8 mouse cellular contexts compared by ENCODE assay signal in the genomic region with DNA sequence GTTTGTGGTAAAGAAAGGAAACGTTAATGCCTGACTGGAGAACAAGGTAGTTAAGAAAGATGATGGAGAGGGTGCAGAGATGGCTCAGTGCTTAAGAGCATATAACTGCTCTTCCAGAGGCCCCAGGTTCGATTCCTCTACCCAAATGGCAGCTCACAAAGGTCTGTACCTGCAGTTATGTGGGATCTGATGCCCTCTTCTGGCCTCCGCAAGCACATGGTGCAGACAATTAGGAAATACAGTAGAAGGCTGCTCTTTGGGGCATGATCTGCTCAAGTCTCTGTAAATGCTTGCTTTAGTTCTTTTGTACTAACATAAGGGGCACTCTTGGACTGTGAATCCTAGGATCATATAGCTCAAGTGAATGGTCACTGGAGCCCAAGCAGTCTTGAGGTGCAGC. TPM values are rescaled to one million over a fixed set of nuclear protein-coding genes. Genes with fewer than 3 reads are reported as not detected.
A peak's percentile ranks its signal among the peaks of the same experiment; 100 is the strongest.
DNase-seq lines count a peak whose midpoint lies in the region; ATAC-seq and TF ChIP-seq lines count a peak whose summit lies in the region.

No protein-coding gene starts in this region.

- peak overlapping the region; percentile 85 for H3K4me3 ChIP-seq in forebrain, embryonic 10.5 days
- H3K4me3 ChIP-seq in hindbrain, embryonic 12.5 days = peak overlapping the region; percentile 67

- TF ChIP-seq CTCF in brain, embryonic 14.5 days (IDR thresholded peaks at IDR 0.05; ENCODE audit: borderline replicate concordance, extremely low read depth, insufficient read depth, insufficient read length) = peak; percentile 59; the same call in 1 of the 2 replicates

- DNase-seq in adrenal gland, adult 8-10 months = peak; percentile 10
- DNase-seq in adrenal gland, adult 2 months = no peak
- DNase-seq in brain, embryonic 14.5 days (ENCODE audit: low read depth) = peak; percentile 88
- DNase-seq in forebrain, embryonic 10.5 days (ENCODE audit: extremely low spot score, low spot score) = no peak
- DNase-seq in left cerebral cortex, adult 18-20 months (ENCODE audit: low spot score in 2 of 2) = peak; percentile 26 to 34
- peak; percentile 43 to 62 for DNase-seq in lung, postnatal 4 days
- peak; percentile 67 to 70 for DNase-seq in right cerebral cortex, postnatal 10 days (ENCODE audit: low spot score in 2 of 2)

- peak overlapping the region; percentile 78 for H3K9ac ChIP-seq in hindbrain, embryonic 12.5 days

- TF ChIP-seq POLR2A in brain, embryonic 14.5 days (IDR thresholded peaks at IDR 0.05; ENCODE audit: borderline replicate concordance, extremely low read depth, insufficient read depth, insufficient read length, poor library complexity, severe bottlenecking) = no peak

- peak overlapping the region; percentile 93 for H3K27ac ChIP-seq in forebrain, embryonic 10.5 days
- peak overlapping the region; percentile 87 for H3K27ac ChIP-seq in hindbrain, embryonic 12.5 days

- H3K9me3 ChIP-seq in forebrain, embryonic 10.5 days = no peaks in the 10 kb centered on the region
- no peaks in the 10 kb centered on the region for H3K9me3 ChIP-seq in hindbrain, embryonic 12.5 days (replicated peaks)

- H3K4me1 ChIP-seq in forebrain, embryonic 10.5 days = peaks cover 20% of the 10 kb centered on the region
- peaks cover 4% of the 10 kb centered on the region; the same call in 1 of the 2 replicates for H3K4me1 ChIP-seq in hindbrain, embryonic 12.5 days

- no peak; the same call in 1 of the 2 replicates for ATAC-seq in hindbrain, embryonic 12.5 days (ENCODE audit: low FRiP score)

- H3K36me3 ChIP-seq in forebrain, embryonic 10.5 days (replicated peaks) = peaks cover 4% of the 10 kb centered on the region
- no peaks in the 10 kb centered on the region; the same call in 1 of the 2 replicates for H3K36me3 ChIP-seq in hindbrain, embryonic 12.5 days

- peak overlapping the region; percentile 59 for H3K4me2 ChIP-seq in hindbrain, embryonic 12.5 days (replicated peaks)

- 41% methylated on average over 3 of the region's 3 CpGs for WGBS in forebrain, embryonic 10.5 days
- whole genome bisulfite sequencing in hindbrain, embryonic 12.5 days = 34% methylated on average over 3 of the region's 3 CpGs

- H3K27me3 ChIP-seq in forebrain, embryonic 10.5 days (ENCODE audit: poor library complexity, severe bottlenecking) = no peaks in the 10 kb centered on the region
- no peaks in the 10 kb centered on the region for H3K27me3 ChIP-seq in hindbrain, embryonic 12.5 days

RNA-seq across cellular contexts. Expression of gene Cntrl, which starts 0.6 kb away (rescaled TPM):
- 10 to 100 TPM; 16.4 to 30.7 (median 23.5) TPM for total RNA-seq in adrenal gland, adult 8-10 months (2022)
- 10 to 100 TPM; 11.6 to 14.7 TPM for total RNA-seq in adrenal gland, adult 2 months (2021)
- 6.0 and 7.8 TPM in 2 replicates for polyA plus RNA-seq in adrenal gland, adult 2 months (2012; rRNA removed)
- 20.5 and 23.6 TPM in 2 replicates for polyA plus RNA-seq in brain, embryonic 14.5 days (2012; rRNA removed)
- polyA plus RNA-seq in forebrain, embryonic 10.5 days (2016; fragmentation: Nextera tagmentation; extraction: Ambion mirVana) = 29.5 and 29.9 TPM in 2 replicates
- 21.3 and 22.7 TPM in 2 replicates for polyA plus RNA-seq in hindbrain, embryonic 12.5 days (2016; fragmentation: Nextera tagmentation; extraction: Ambion mirVana)
- total RNA-seq in left cerebral cortex, adult 18-20 months (2021) = 1 to 10 TPM; 6.8 to 8.2 TPM

RNA-seq across cellular contexts. Expression of gene AI182371, which starts 7.4 kb away (rescaled TPM):
- 1 to 10 TPM in 1 of 4 experiments, under 1 TPM in 3; 0.21 to 1.5 (median 0.71) TPM for total RNA-seq in adrenal gland, adult 8-10 months (2022)
- total RNA-seq in adrenal gland, adult 2 months (2021) = 1 to 10 TPM in 1 of 2 experiments, under 1 TPM in 1; 0.62 to 1.4 TPM
- polyA plus RNA-seq in adrenal gland, adult 2 months (2012; rRNA removed) = 0.11 TPM in 1 of 2 replicates, not detected in the other
- polyA plus RNA-seq in brain, embryonic 14.5 days (2012; rRNA removed) = 0.71 TPM in 2 replicates
- polyA plus RNA-seq in forebrain, embryonic 10.5 days (2016; fragmentation: Nextera tagmentation; extraction: Ambion mirVana) = 0.14 and 0.19 TPM in 2 replicates
- polyA plus RNA-seq in hindbrain, embryonic 12.5 days (2016; fragmentation: Nextera tagmentation; extraction: Ambion mirVana) = 0.31 and 0.36 TPM in 2 replicates
- under 1 TPM in 1 of 2 experiments, not detected in 1; 0.63 TPM for total RNA-seq in left cerebral cortex, adult 18-20 months (2021)

RNA-seq across cellular contexts. Expression of gene Hc, which starts 47.5 kb away (rescaled TPM):
- total RNA-seq in adrenal gland, adult 8-10 months (2022) = under 1 TPM in 3 of 4 experiments, not detected in 1; 0.32 to 0.38 (median 0.35) TPM
- total RNA-seq in adrenal gland, adult 2 months (2021) = 1 to 10 TPM in 1 of 2 experiments, not detected in 1; 1.0 TPM
- polyA plus RNA-seq in adrenal gland, adult 2 months (2012; rRNA removed) = 0.03 TPM in 1 of 2 replicates, not detected in the other
- 0.38 and 0.40 TPM in 2 replicates for polyA plus RNA-seq in brain, embryonic 14.5 days (2012; rRNA removed)
- 0.42 and 1.1 TPM in 2 replicates for polyA plus RNA-seq in forebrain, embryonic 10.5 days (2016; fragmentation: Nextera tagmentation; extraction: Ambion mirVana)
- polyA plus RNA-seq in hindbrain, embryonic 12.5 days (2016; fragmentation: Nextera tagmentation; extraction: Ambion mirVana) = 0.14 TPM in 1 of 2 replicates, not detected in the other
- total RNA-seq in left cerebral cortex, adult 18-20 months (2021) = under 1 TPM in 1 of 2 experiments, not detected in 1; 0.21 TPM

Comparison
In these comparisons a context has a peak if more than half of its experiments do, and no peak if none do; other contexts are left out.
1. DNase-seq: peak in adrenal gland, adult 8-10 months (single experiment), brain, embryonic 14.5 days (single experiment), left cerebral cortex, adult 18-20 months (2 of 2), lung, postnatal 4 days (2 of 2) and right cerebral cortex, postnatal 10 days (2 of 2); none in adrenal gland, adult 2 months (single experiment) and forebrain, embryonic 10.5 days (single experiment).